Mouse (Mus musculus): Measurements from ENCODE around the gene Sept5. TPM values are rescaled to one million over a fixed set of nuclear protein-coding genes. Genes with fewer than 3 reads are reported as not detected.

The Sept5 gene
- polyA plus RNA-seq, 1 experiment from 2014 or later: 8.4 TPM

GRCm38 (mm10) chr16:18621362-18622001 is 8.3 kb downstream of the Sept5 start:
- Histone ChIP-seq H3K9me3 (replicated peaks; ENCODE audit: control insufficient read depth, low read length) (no peaks in the 10 kb centered on the region), H3K4me2 (ENCODE audit: low read depth, low read length) (peak overlapping the region; percentile 83), H3K4me3 (ENCODE audit: low read length) (peak overlapping the region; percentile 56), H3K9ac (ENCODE audit: low read length) (peak overlapping the region; percentile 62), H3K27ac (ENCODE audit: low read length) (no peak overlapping the region), H3K36me3 (ENCODE audit: control insufficient read depth, insufficient read depth) (no peaks in the 10 kb centered on the region), H3K27me3 (ENCODE audit: control insufficient read depth, insufficient read depth, low read length) (peaks cover 90% of the 10 kb centered on the region), H3K4me1 (ENCODE audit: control insufficient read depth, insufficient read depth, low read length) (peaks cover 30% of the 10 kb centered on the region)
- WGBS: 3% methylated on average over 38 of the region's 38 CpGs
- 0 out of 2 replicates have a peak, but pooled peaks have one; percentile 12 for ATAC-seq (replicated peaks; ENCODE audit: extremely low read depth, insufficient read depth, low FRiP score)

- Histone ChIP-seq H3K4me3 (ENCODE audit: low read length) (peak overlapping the region; percentile 56), H3K4me1 (ENCODE audit: control insufficient read depth, insufficient read depth, low read length) (peaks cover 26% of the 10 kb centered on the region), H3K9ac (ENCODE audit: low read length) (peak overlapping the region; percentile 62), H3K27ac (ENCODE audit: low read length) (no peak overlapping the region), H3K9me3 (replicated peaks; ENCODE audit: control insufficient read depth, low read length) (no peaks in the 10 kb centered on the region), H3K36me3 (ENCODE audit: control insufficient read depth, insufficient read depth) (no peaks in the 10 kb centered on the region), H3K4me2 (ENCODE audit: low read depth, low read length) (peak overlapping the region; percentile 83), H3K27me3 (ENCODE audit: control insufficient read depth, insufficient read depth, low read length) (peaks cover 94% of the 10 kb centered on the region)
- ATAC-seq (replicated peaks; ENCODE audit: extremely low read depth, insufficient read depth, low FRiP score): no peak; the same call in 1 of the 2 replicates
- 2% methylated on average over 74 of the region's 74 CpGs for WGBS
Observed at GRCm38 (mm10) chr16:18620601-18621361, 9.0 kb downstream of the Sept5 start.

- WGBS: 39% methylated on average over 6 of the region's 6 CpGs
- Histone ChIP-seq H3K4me1 (ENCODE audit: control insufficient read depth, insufficient read depth, low read length) (peaks cover 23% of the 10 kb centered on the region), H3K9me3 (replicated peaks; ENCODE audit: control insufficient read depth, low read length) (no peaks in the 10 kb centered on the region), H3K36me3 (ENCODE audit: control insufficient read depth, insufficient read depth) (no peaks in the 10 kb centered on the region), H3K4me3 (ENCODE audit: low read length) (peak overlapping the region; percentile 56), H3K27ac (ENCODE audit: low read length) (no peak overlapping the region), H3K4me2 (ENCODE audit: low read depth, low read length) (peak overlapping the region; percentile 83), H3K9ac (ENCODE audit: low read length) (no peak overlapping the region), H3K27me3 (ENCODE audit: control insufficient read depth, insufficient read depth, low read length) (peaks cover 88% of the 10 kb centered on the region)
- ATAC-seq (replicated peaks; ENCODE audit: extremely low read depth, insufficient read depth, low FRiP score): no peak
Observed at GRCm38 (mm10) chr16:18620201-18620600, 9.6 kb downstream of the Sept5 start.

- ATAC-seq (replicated peaks; ENCODE audit: extremely low read depth, insufficient read depth, low FRiP score): no peak
- H3K4me1 ChIP-seq (ENCODE audit: control insufficient read depth, insufficient read depth, low read length): peaks cover 23% of the 10 kb centered on the region
- 60% methylated on average over 4 of the region's 4 CpGs for WGBS
Observed at GRCm38 (mm10) chr16:18619110-18619509, 10.6 kb downstream of the Sept5 start.

GRCm38 (mm10) chr16:18618297-18618696 is 11.5 kb downstream of the Sept5 start:
- Histone ChIP-seq H3K27ac (ENCODE audit: low read length) (no peak overlapping the region), H3K36me3 (ENCODE audit: control insufficient read depth, insufficient read depth) (no peaks in the 10 kb centered on the region), H3K9me3 (replicated peaks; ENCODE audit: control insufficient read depth, low read length) (no peaks in the 10 kb centered on the region), H3K4me3 (ENCODE audit: low read length) (no peak overlapping the region), H3K27me3 (ENCODE audit: control insufficient read depth, insufficient read depth, low read length) (peaks cover 69% of the 10 kb centered on the region), H3K4me1 (ENCODE audit: control insufficient read depth, insufficient read depth, low read length) (peaks cover 23% of the 10 kb centered on the region), H3K4me2 (ENCODE audit: low read depth, low read length) (no peak overlapping the region), H3K9ac (ENCODE audit: low read length) (no peak overlapping the region)
- WGBS: 55% methylated on average over 2 of the region's 2 CpGs
- no peak for ATAC-seq (replicated peaks; ENCODE audit: extremely low read depth, insufficient read depth, low FRiP score)

More at GRCm38 (mm10) chr16:18619110-18619509, 10.6 kb downstream of the Sept5 start:
- Histone ChIP-seq H3K9ac (ENCODE audit: low read length) (no peak overlapping the region), H3K4me3 (ENCODE audit: low read length) (no peak overlapping the region), H3K36me3 (ENCODE audit: control insufficient read depth, insufficient read depth) (no peaks in the 10 kb centered on the region), H3K27me3 (ENCODE audit: control insufficient read depth, insufficient read depth, low read length) (peaks cover 77% of the 10 kb centered on the region), H3K27ac (ENCODE audit: low read length) (no peak overlapping the region), H3K9me3 (replicated peaks; ENCODE audit: control insufficient read depth, low read length) (no peaks in the 10 kb centered on the region), H3K4me2 (ENCODE audit: low read depth, low read length) (no peak overlapping the region)

- no peak; the same call in 1 of the 2 replicates for ATAC-seq (replicated peaks; ENCODE audit: extremely low read depth, insufficient read depth, low FRiP score)
- H3K4me1 ChIP-seq (ENCODE audit: control insufficient read depth, insufficient read depth, low read length): peaks cover 23% of the 10 kb centered on the region
- H3K9me3 ChIP-seq (replicated peaks; ENCODE audit: control insufficient read depth, low read length): no peaks in the 10 kb centered on the region
- peaks cover 61% of the 10 kb centered on the region for H3K27me3 ChIP-seq (ENCODE audit: control insufficient read depth, insufficient read depth, low read length)
- H3K9ac ChIP-seq (ENCODE audit: low read length): 0 out of 2 replicates have a peak overlapping the region, but pooled peaks have one; percentile 35
- no peak overlapping the region for H3K27ac ChIP-seq (ENCODE audit: low read length)
- 2% methylated on average over 27 of the region's 27 CpGs for WGBS
- peak overlapping the region; percentile 28 for H3K4me3 ChIP-seq (ENCODE audit: low read length)
- no peaks in the 10 kb centered on the region for H3K36me3 ChIP-seq (ENCODE audit: control insufficient read depth, insufficient read depth)
- H3K4me2 ChIP-seq (ENCODE audit: low read depth, low read length): peak overlapping the region; percentile 57
Observed at GRCm38 (mm10) chr16:18617370-18618065, 12.2 kb downstream of the Sept5 start.

GRCm38 (mm10) chr16:18613301-18613700 is 16.5 kb downstream of the Sept5 start:
- Histone ChIP-seq H3K4me3 (ENCODE audit: low read length) (no peak overlapping the region), H3K36me3 (ENCODE audit: control insufficient read depth, insufficient read depth) (no peaks in the 10 kb centered on the region), H3K27ac (ENCODE audit: low read length) (no peak overlapping the region), H3K9ac (ENCODE audit: low read length) (no peak overlapping the region), H3K27me3 (ENCODE audit: control insufficient read depth, insufficient read depth, low read length) (peaks cover 32% of the 10 kb centered on the region), H3K4me1 (ENCODE audit: control insufficient read depth, insufficient read depth, low read length) (peaks cover 7% of the 10 kb centered on the region), H3K9me3 (replicated peaks; ENCODE audit: control insufficient read depth, low read length) (no peaks in the 10 kb centered on the region), H3K4me2 (ENCODE audit: low read depth, low read length) (no peak overlapping the region)
- WGBS: 76% methylated on average over 3 of the region's 3 CpGs
- ATAC-seq (replicated peaks; ENCODE audit: extremely low read depth, insufficient read depth, low FRiP score): no peak

GRCm38 (mm10) chr16:18611752-18612151 is 18.0 kb downstream of the Sept5 start:
- no peaks in the 10 kb centered on the region for H3K9me3 ChIP-seq (replicated peaks; ENCODE audit: control insufficient read depth, low read length)
- H3K4me3 ChIP-seq (ENCODE audit: low read length): no peak overlapping the region
- H3K27me3 ChIP-seq (ENCODE audit: control insufficient read depth, insufficient read depth, low read length): peaks cover 21% of the 10 kb centered on the region
- no peak overlapping the region for H3K9ac ChIP-seq (ENCODE audit: low read length)
- no peak for ATAC-seq (replicated peaks; ENCODE audit: extremely low read depth, insufficient read depth, low FRiP score)
- H3K4me2 ChIP-seq (ENCODE audit: low read depth, low read length): no peak overlapping the region
- 44% methylated on average over 13 of the region's 13 CpGs for WGBS
- no peaks in the 10 kb centered on the region for H3K4me1 ChIP-seq (ENCODE audit: control insufficient read depth, insufficient read depth, low read length)
- H3K27ac ChIP-seq (ENCODE audit: low read length): no peak overlapping the region
- H3K36me3 ChIP-seq (ENCODE audit: control insufficient read depth, insufficient read depth): no peaks in the 10 kb centered on the region

Data from heart, embryonic 16.5 days (tissue).